Mouse (Mus musculus): ENCODE data around the gene Kctd18. TPM values are rescaled to one million over a fixed set of nuclear protein-coding genes. Genes with fewer than 3 reads are reported as not detected.

The Kctd18 gene
- 10 to 100 TPM; 41.2 to 50.3 TPM for total RNA-seq (2023)

GRCm38 (mm10) chr1:58018856-58019255, at the start of gene Kctd18:
Kctd18 (minus strand) TSS chr1:58018956.

GRCm38 (mm10) chr1:58029636-58030117, 10.9 kb upstream of the Kctd18 start, which contains the start of gene Aox1:
Aox1 (plus strand) TSS chr1:58029931.

DNA sequence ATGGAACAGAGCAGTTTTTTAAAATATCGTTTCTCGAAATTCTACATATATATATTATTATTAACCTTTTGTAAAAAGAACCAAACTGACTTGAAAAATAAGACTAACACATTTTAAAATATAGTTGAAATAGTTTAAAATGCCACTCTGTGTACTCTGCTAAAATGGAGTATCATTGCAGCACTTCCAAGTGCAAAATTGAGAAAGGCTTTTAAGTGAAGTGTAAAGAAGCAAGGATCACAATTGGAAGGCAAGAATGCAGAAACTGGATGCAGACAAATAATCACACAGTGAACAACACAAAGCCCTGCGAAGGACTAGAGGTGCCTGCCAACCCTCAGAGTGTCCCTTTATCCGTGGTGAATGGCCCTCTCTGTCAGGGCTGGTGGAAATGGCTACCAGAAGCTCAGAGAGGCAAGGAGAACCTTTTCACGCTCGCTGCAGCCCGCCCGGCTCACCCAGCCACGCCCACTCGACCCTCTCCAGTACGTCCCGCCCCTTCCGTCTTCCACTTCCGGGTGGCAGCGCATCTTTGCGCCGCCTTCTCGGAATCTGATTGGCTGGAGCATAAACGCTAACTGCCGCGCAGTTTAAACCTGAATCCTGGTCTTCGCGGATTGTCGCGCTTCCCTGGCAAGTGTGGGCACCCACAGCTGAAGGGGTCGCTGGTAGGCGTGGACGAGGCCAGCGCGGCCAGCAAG, 23.2 kb downstream of the Kctd18 start, which contains the start of gene Sgo2a:
Gene Sgo2a (plus strand): TSS at position 540 of the 701 bp plus-strand sequence.

Other genes starting within 250 kb of the Kctd18 start
- gene Spats2l, start 244.8 kb downstream of the Kctd18 start, total RNA-seq (2023): not detected
- 1 to 10 TPM in 1 of 2 experiments, under 1 TPM in 1; 0.71 to 1.2 TPM for gene Sgo2a, start 23.0 kb downstream of the Kctd18 start, total RNA-seq (2023)
- not detected for gene Aox1, start 11.0 kb upstream of the Kctd18 start, total RNA-seq (2023)
- not detected for gene Aox3, start 94.2 kb upstream of the Kctd18 start, total RNA-seq (2023)
- gene Aox4, start 191.4 kb upstream of the Kctd18 start, total RNA-seq (2023): under 1 TPM; 0.24 to 0.49 TPM